Mouse (Mus musculus) bone marrow macrophage, adult 2 months (primary cell): Measurements from ENCODE around the gene Inca1.

Experiments
- CTCF ChIP-seq: IDR thresholded peaks from 2 replicates; pipeline ENCODE4 v1.5.1; 2012; ENCODE audit warnings: low read depth, mild to moderate bottlenecking, low read length, moderate library complexity
- POLR2A ChIP-seq: IDR thresholded peaks from 2 replicates; pipeline ENCODE4 v1.6.1; 2012; ENCODE audit warnings: mild to moderate bottlenecking, low read depth, low read length, borderline replicate concordance

GRCm38 (mm10) chr11:70706127-70706526 lies 6.2 kb upstream of the Inca1 start:
- TF ChIP-seq CTCF = no peak
- no peak for TF ChIP-seq POLR2A
